Mouse (Mus musculus) lung, adult 10 weeks (tissue): Measurements from ENCODE around the gene Olfr644. TPM values are rescaled to one million over a fixed set of nuclear protein-coding genes. Genes with fewer than 3 reads are reported as not detected.

ENCODE experiments used
- polyA plus RNA-seq: library from polyadenylated mRNA; stranded (reverse); fragments of 350-450 nt; fragmentation: Illumina TruSeq; extraction: RNeasy Lipid Tissue Mini Kit (QIAGEN cat#74804); gene quantifications from one replicate; pipeline ENCODE4 v1.2.3, GENCODE M21; 2014; ENCODE audit warnings: low read depth, low replicate concordance; ENCODE audit not compliant: insufficient read depth

Gene Olfr644
- not detected for polyA plus RNA-seq

GRCm38 (mm10) chr7:104071769-104072168, at the start of gene Olfr644:
TSS of gene Olfr644 (minus strand) at chr7:104071869.

GRCm38 (mm10) chr7:104104757-104104972, 33.0 kb upstream of the Olfr644 start, which contains the start of gene Olfr646:
TSS of gene Olfr646 (plus strand) at chr7:104104873.

GRCm38 (mm10) chr7:104085365-104085764, 13.7 kb upstream of the Olfr644 start, which contains the start of gene Olfr645:
TSS of gene Olfr645 (minus strand) at chr7:104085465.

GRCm38 (mm10) chr7:104061345-104061744, 10.3 kb downstream of the Olfr644 start, which contains the start of gene 4930516K23Rik:
TSS of gene 4930516K23Rik (minus strand) at chr7:104061445.

GRCm38 (mm10) chr7:104052566-104052965, 19.1 kb downstream of the Olfr644 start, which contains the start of gene Olfr642:
TSS of gene Olfr642 (minus strand) at chr7:104052666.

GRCm38 (mm10) chr7:104035145-104035544, 36.5 kb downstream of the Olfr644 start, which contains the start of gene Olfr641:
TSS of gene Olfr641 (plus strand) at chr7:104035445.

GRCm38 (mm10) chr7:104025473-104025872, 46.2 kb downstream of the Olfr644 start, which contains the start of gene Olfr640:
TSS of gene Olfr640 (minus strand) at chr7:104025573.

GRCm38 (mm10) chr7:104017203-104017602, 54.5 kb downstream of the Olfr644 start, which contains the start of gene Olfr639:
TSS of gene Olfr639 (minus strand) at chr7:104017303.

Other genes starting within 250 kb of the Olfr644 start
- gene Hbb-bs, start 243.8 kb downstream of the Olfr644 start, polyA plus RNA-seq, result 22,942 TPM
- gene Hbb-bh2, start 231.3 kb downstream of the Olfr644 start, polyA plus RNA-seq, result not detected
- not detected for gene Hbb-bh1, start 228.7 kb downstream of the Olfr644 start, polyA plus RNA-seq
- gene Hbb-y, start 218.7 kb downstream of the Olfr644 start, polyA plus RNA-seq, result not detected
- gene Olfr66, start 185.6 kb downstream of the Olfr644 start, polyA plus RNA-seq, result not detected
- gene Olfr64, start 177.4 kb downstream of the Olfr644 start, polyA plus RNA-seq, result not detected
- not detected for gene Olfr65, start 168.4 kb downstream of the Olfr644 start, polyA plus RNA-seq
- not detected for gene Olfr631, start 143.0 kb downstream of the Olfr644 start, polyA plus RNA-seq
- not detected for gene Olfr632, start 137.5 kb downstream of the Olfr644 start, polyA plus RNA-seq
- not detected for gene Olfr633, start 127.4 kb downstream of the Olfr644 start, polyA plus RNA-seq
- not detected for gene Olfr635, start 100.7 kb downstream of the Olfr644 start, polyA plus RNA-seq
- not detected for gene Olfr638, start 73.1 kb downstream of the Olfr644 start, polyA plus RNA-seq
- gene Olfr639, start 54.6 kb downstream of the Olfr644 start, polyA plus RNA-seq, result not detected
- gene Olfr640, start 46.3 kb downstream of the Olfr644 start, polyA plus RNA-seq, result not detected
- not detected for gene Olfr641, start 36.4 kb downstream of the Olfr644 start, polyA plus RNA-seq
- not detected for gene Olfr642, start 19.2 kb downstream of the Olfr644 start, polyA plus RNA-seq
- not detected for gene 4930516K23Rik, start 10.4 kb downstream of the Olfr644 start, polyA plus RNA-seq
- gene Olfr645, start 13.6 kb upstream of the Olfr644 start, polyA plus RNA-seq, result not detected
- gene Olfr646, start 33.0 kb upstream of the Olfr644 start, polyA plus RNA-seq, result not detected
- gene Ubqln5, start 58.0 kb upstream of the Olfr644 start, polyA plus RNA-seq, result not detected
- gene Olfr643, start 65.5 kb upstream of the Olfr644 start, polyA plus RNA-seq, result not detected
- not detected for gene Ubqln3, start 71.4 kb upstream of the Olfr644 start, polyA plus RNA-seq
- gene Ubqlnl, start 78.7 kb upstream of the Olfr644 start, polyA plus RNA-seq, result not detected
- gene Olfm5, start 93.0 kb upstream of the Olfr644 start, polyA plus RNA-seq, result not detected
- not detected for gene Olfr648, start 111.5 kb upstream of the Olfr644 start, polyA plus RNA-seq
- gene Olfr649, start 124.1 kb upstream of the Olfr644 start, polyA plus RNA-seq, result not detected
- 0.55 TPM for gene Trim6, start 146.9 kb upstream of the Olfr644 start, polyA plus RNA-seq
- gene Trim34a, start 172.6 kb upstream of the Olfr644 start, polyA plus RNA-seq, result 16.4 TPM
- 3.5 TPM for gene Trim5, start 216.2 kb upstream of the Olfr644 start, polyA plus RNA-seq
- 34.7 TPM for gene Trim12a, start 243.6 kb upstream of the Olfr644 start, polyA plus RNA-seq